Mouse (Mus musculus): Measurements from ENCODE around the gene Glud1. TPM values are rescaled to one million over a fixed set of nuclear protein-coding genes. Genes with fewer than 3 reads are reported as not detected.

Glud1 gene
- total and polyA plus RNA-seq, 2 experiments from 2014 or later, result 143 to 243 TPM

- DNase-seq (ENCODE audit: low spot score) (no peak), ATAC-seq (no peak)
- H3K9me3 ChIP-seq (ENCODE audit: low read length), result no peaks in the 10 kb centered on the region
- no peaks in the 10 kb centered on the region for H3K36me3 ChIP-seq (ENCODE audit: insufficient read depth, low read length)
- no peak for TF ChIP-seq CTCF (IDR thresholded peaks at IDR 0.05; ENCODE audit: low read depth)
- H3K4me1 ChIP-seq (ENCODE audit: insufficient read depth, low read length), result no peaks in the 10 kb centered on the region
- no peak overlapping the region for H3K4me3 ChIP-seq (ENCODE audit: low read length)
- H3K4me2 ChIP-seq (ENCODE audit: low read depth, low read length), result no peak overlapping the region
- WGBS, result 93% methylated on average over 2 of the region's 2 CpGs
- no peak overlapping the region for H3K27ac ChIP-seq
- no peaks in the 10 kb centered on the region for H3K27me3 ChIP-seq (ENCODE audit: insufficient read depth, low read length)
- no peak overlapping the region for H3K9ac ChIP-seq (replicated peaks; ENCODE audit: low read length)
Observed at GRCm38 (mm10) chr14:34365147-34365507, 54.6 kb downstream of the Glud1 start.

- no peak for DNase-seq (ENCODE audit: low spot score)
Observed at GRCm38 (mm10) chr14:34370203-34370602, 59.7 kb downstream of the Glud1 start.

GRCm38 (mm10) chr14:34370921-34371320 is 60.4 kb downstream of the Glud1 start:
- no peak for TF ChIP-seq CTCF (IDR thresholded peaks at IDR 0.05; ENCODE audit: low read depth)

More at GRCm38 (mm10) chr14:34370203-34370602, 59.7 kb downstream of the Glud1 start:
- Histone ChIP-seq H3K9ac (replicated peaks; ENCODE audit: low read length) (no peak overlapping the region), H3K36me3 (ENCODE audit: insufficient read depth, low read length) (no peaks in the 10 kb centered on the region), H3K4me2 (ENCODE audit: low read depth, low read length) (no peak overlapping the region), H3K27ac (no peak overlapping the region), H3K27me3 (ENCODE audit: insufficient read depth, low read length) (no peaks in the 10 kb centered on the region), H3K4me1 (ENCODE audit: insufficient read depth, low read length) (no peaks in the 10 kb centered on the region; the same call in 1 of the 2 replicates), H3K9me3 (ENCODE audit: low read length) (no peaks in the 10 kb centered on the region), H3K4me3 (ENCODE audit: low read length) (no peak overlapping the region)
- ATAC-seq, result no peak
- peak; percentile 30 for TF ChIP-seq CTCF (IDR thresholded peaks at IDR 0.05; ENCODE audit: low read depth)
- WGBS, result 57% methylated on average over 3 of the region's 3 CpGs

GRCm38 (mm10) chr14:34371763-34372162 is 61.2 kb downstream of the Glud1 start:
- H3K9me3 ChIP-seq (ENCODE audit: low read length), result no peaks in the 10 kb centered on the region
- H3K9ac ChIP-seq (replicated peaks; ENCODE audit: low read length), result no peak overlapping the region
- H3K4me2 ChIP-seq (ENCODE audit: low read depth, low read length), result no peak overlapping the region
- no peak overlapping the region for H3K4me3 ChIP-seq (ENCODE audit: low read length)
- H3K27ac ChIP-seq, result no peak overlapping the region
- H3K36me3 ChIP-seq (ENCODE audit: insufficient read depth, low read length), result no peaks in the 10 kb centered on the region
- ATAC-seq, result no peak
- no peaks in the 10 kb centered on the region; the same call in 1 of the 2 replicates for H3K4me1 ChIP-seq (ENCODE audit: insufficient read depth, low read length)
- TF ChIP-seq CTCF (IDR thresholded peaks at IDR 0.05; ENCODE audit: low read depth), result no peak
- H3K27me3 ChIP-seq (ENCODE audit: insufficient read depth, low read length), result no peaks in the 10 kb centered on the region
- no peak for DNase-seq (ENCODE audit: low spot score)
- WGBS, result 94% methylated on average over 2 of the region's 2 CpGs

More at GRCm38 (mm10) chr14:34370921-34371320, 60.4 kb downstream of the Glud1 start:
- 96% methylated on average over 3 of the region's 3 CpGs for WGBS
- DNase-seq (ENCODE audit: low spot score) (no peak), ATAC-seq (no peak)
- no peak overlapping the region for H3K4me2 ChIP-seq (ENCODE audit: low read depth, low read length)
- no peaks in the 10 kb centered on the region for H3K36me3 ChIP-seq (ENCODE audit: insufficient read depth, low read length)
- no peaks in the 10 kb centered on the region for H3K9me3 ChIP-seq (ENCODE audit: low read length)
- H3K9ac ChIP-seq (replicated peaks; ENCODE audit: low read length), result no peak overlapping the region
- H3K4me1 ChIP-seq (ENCODE audit: insufficient read depth, low read length), result no peaks in the 10 kb centered on the region; the same call in 1 of the 2 replicates
- no peak overlapping the region for H3K27ac ChIP-seq
- no peaks in the 10 kb centered on the region for H3K27me3 ChIP-seq (ENCODE audit: insufficient read depth, low read length)
- no peak overlapping the region for H3K4me3 ChIP-seq (ENCODE audit: low read length)

GRCm38 (mm10) chr14:34372646-34373045 is 62.1 kb downstream of the Glud1 start:
- ATAC-seq (peak; percentile 41; the same call in 1 of the 2 replicates), DNase-seq (ENCODE audit: low spot score) (peak; percentile 54)
- Histone ChIP-seq H3K9ac (replicated peaks; ENCODE audit: low read length) (no peak overlapping the region), H3K36me3 (ENCODE audit: insufficient read depth, low read length) (no peaks in the 10 kb centered on the region), H3K27ac (no peak overlapping the region), H3K9me3 (ENCODE audit: low read length) (no peaks in the 10 kb centered on the region), H3K4me1 (ENCODE audit: insufficient read depth, low read length) (no peaks in the 10 kb centered on the region; the same call in 1 of the 2 replicates), H3K4me2 (ENCODE audit: low read depth, low read length) (no peak overlapping the region), H3K4me3 (ENCODE audit: low read length) (no peak overlapping the region), H3K27me3 (ENCODE audit: insufficient read depth, low read length) (no peaks in the 10 kb centered on the region)
- 83% methylated on average over 6 of the region's 6 CpGs for WGBS
- peak; percentile 80 for TF ChIP-seq CTCF (IDR thresholded peaks at IDR 0.05; ENCODE audit: low read depth)

GRCm38 (mm10) chr14:34373581-34373980 is 63.1 kb downstream of the Glud1 start:
- H3K4me1 ChIP-seq (ENCODE audit: insufficient read depth, low read length), result no peaks in the 10 kb centered on the region; the same call in 1 of the 2 replicates
- DNase-seq (ENCODE audit: low spot score), result no peak
- H3K9ac ChIP-seq (replicated peaks; ENCODE audit: low read length), result no peak overlapping the region
- no peaks in the 10 kb centered on the region for H3K27me3 ChIP-seq (ENCODE audit: insufficient read depth, low read length)
- no peaks in the 10 kb centered on the region for H3K36me3 ChIP-seq (ENCODE audit: insufficient read depth, low read length)
- no peak for TF ChIP-seq CTCF (IDR thresholded peaks at IDR 0.05; ENCODE audit: low read depth)
- H3K4me2 ChIP-seq (ENCODE audit: low read depth, low read length), result no peak overlapping the region
- 82% methylated on average over 6 of the region's 6 CpGs for WGBS
- no peak overlapping the region for H3K27ac ChIP-seq
- no peak overlapping the region for H3K4me3 ChIP-seq (ENCODE audit: low read length)
- no peak for ATAC-seq
- no peaks in the 10 kb centered on the region for H3K9me3 ChIP-seq (ENCODE audit: low read length)

GRCm38 (mm10) chr14:34374577-34374976 is 64.0 kb downstream of the Glud1 start, which contains the start of gene Sncg:
Gene Sncg (minus strand): TSS chr14:34374789.
- H3K4me3 ChIP-seq (ENCODE audit: low read length), result no peak within 1 kb of the TSS
- DNase-seq (ENCODE audit: low spot score) (peak; percentile 48), ATAC-seq (peak; percentile 33; the same call in 1 of the 2 replicates)
- no peak within 1 kb of the TSS for H3K4me2 ChIP-seq (ENCODE audit: low read depth, low read length)
- no peaks in the 10 kb centered on the region for H3K27me3 ChIP-seq (ENCODE audit: insufficient read depth, low read length)
- TF ChIP-seq CTCF (IDR thresholded peaks at IDR 0.05; ENCODE audit: low read depth), result no peak
- WGBS, result 21% methylated on average over 10 of the region's 10 CpGs
- no peaks in the 10 kb centered on the region for H3K36me3 ChIP-seq (ENCODE audit: insufficient read depth, low read length)
- H3K9ac ChIP-seq (replicated peaks; ENCODE audit: low read length), result no peak within 1 kb of the TSS
- H3K27ac ChIP-seq, result no peak within 1 kb of the TSS
- no peaks in the 10 kb centered on the region for H3K9me3 ChIP-seq (ENCODE audit: low read length)
- H3K4me1 ChIP-seq (ENCODE audit: insufficient read depth, low read length), result no peaks in the 10 kb centered on the region; the same call in 1 of the 2 replicates

Data from hindbrain, postnatal 0 days (tissue).